Mouse (Mus musculus) frontal cortex, postnatal 25 days (tissue): Measurements from ENCODE around the gene Ccdc134.

Experiments
- DNase-seq, 2 experiments: peaks; one replicate each; pipeline ENCODE4 v3.0.0; 2022; ENCODE audit warnings: low spot score in 2 of 2

The Ccdc134 gene

DNA sequence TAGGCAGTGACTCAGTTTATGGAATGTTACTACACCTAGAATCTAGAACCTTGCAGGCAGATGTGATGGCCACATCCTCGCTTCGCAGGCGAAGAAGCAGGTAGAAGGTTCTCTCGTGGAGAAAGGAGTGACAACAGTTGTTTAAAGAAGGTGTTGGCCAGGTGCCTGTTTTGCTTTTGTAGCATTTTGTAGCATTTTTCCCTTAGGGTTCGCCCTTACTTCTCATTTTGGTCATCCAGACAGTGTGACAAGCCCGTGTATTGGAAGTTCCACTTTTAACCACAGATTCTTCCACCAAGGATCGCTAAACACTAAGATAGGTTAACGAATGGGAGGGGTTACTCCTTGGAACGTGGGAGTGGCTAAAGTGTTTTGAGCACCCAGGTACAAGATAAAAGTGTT, 20.8 kb downstream of the Ccdc134 start:
- no peak for DNase-seq

DNA sequence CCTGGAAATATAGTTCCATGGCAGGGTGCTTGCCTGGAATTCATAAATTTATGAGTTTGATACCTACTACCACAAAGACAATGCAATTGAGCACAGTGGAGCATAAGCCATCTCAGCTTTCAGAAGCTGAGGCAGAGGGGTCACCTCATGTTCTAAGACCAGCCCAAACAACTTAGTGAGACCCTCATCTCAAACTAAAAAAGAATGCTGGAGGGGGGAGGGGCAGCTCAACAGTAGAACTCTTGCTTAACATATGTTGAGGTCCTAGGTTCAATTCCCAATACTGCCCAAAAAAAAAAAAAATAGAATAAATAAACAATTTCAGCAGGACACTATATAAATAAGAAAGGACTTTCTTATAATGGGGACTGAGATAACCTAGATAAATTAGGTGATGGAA, 22.3 kb downstream of the Ccdc134 start:
- no peak for DNase-seq

DNA sequence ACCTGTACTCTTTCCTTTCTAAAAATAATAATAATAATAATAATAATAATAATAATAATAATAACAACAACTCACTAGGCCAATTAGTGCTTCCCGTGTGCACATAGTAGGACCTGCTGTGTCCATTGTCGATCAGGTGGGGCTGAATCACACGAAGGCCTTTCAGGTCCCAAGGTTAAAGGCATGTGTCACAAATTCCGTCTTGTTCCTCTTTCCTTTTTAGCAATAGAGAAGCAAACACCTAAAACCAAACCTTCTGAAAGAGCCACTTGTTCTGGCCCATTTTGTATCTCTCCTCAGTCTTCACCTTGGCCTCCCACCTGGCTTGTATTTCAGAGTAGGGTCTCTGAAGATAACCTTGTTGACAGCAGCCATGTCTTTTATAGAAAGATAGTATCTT, 23.5 kb downstream of the Ccdc134 start:
- no peak for DNase-seq

DNA sequence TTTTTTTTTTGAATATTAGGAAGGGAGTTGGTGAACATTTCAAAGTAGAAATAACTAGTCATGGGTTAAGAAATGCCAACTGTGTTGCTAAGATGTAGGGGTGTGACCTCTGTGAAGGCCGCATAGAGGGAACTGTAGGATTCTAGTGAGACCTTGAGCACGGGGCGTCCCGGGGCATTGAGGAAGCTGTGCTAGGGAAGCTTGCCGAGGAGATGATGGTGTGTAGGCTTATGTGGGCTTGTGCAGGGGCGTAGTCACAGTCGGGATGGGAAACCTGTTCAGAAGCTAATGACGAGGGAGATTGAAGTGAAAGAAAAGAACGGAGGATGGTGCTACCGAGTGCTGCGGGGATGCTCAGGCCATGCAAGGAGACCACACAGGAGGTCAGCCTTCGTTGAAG, 24.3 kb downstream of the Ccdc134 start:
- no peak for DNase-seq

DNA sequence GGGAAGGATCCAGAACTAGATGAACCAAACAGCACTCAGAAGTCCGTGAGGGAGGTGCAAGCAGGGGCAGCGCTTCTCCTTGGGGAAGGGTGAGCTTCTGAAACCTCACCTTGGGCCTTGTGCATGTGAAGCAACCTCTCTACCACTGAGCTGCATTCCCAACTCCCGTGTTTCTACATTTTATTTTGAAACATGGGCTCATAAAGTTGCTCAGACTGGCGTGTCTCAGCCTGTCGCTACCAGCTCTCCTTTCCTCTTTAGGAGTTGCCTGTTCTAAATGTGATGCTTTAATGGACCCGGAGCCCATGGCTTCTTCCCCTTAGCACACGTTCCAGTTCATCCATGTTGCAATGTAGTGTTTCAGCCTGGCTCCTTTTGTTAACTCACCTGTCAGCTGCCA, 24.7 kb downstream of the Ccdc134 start:
- no peak for DNase-seq

DNA sequence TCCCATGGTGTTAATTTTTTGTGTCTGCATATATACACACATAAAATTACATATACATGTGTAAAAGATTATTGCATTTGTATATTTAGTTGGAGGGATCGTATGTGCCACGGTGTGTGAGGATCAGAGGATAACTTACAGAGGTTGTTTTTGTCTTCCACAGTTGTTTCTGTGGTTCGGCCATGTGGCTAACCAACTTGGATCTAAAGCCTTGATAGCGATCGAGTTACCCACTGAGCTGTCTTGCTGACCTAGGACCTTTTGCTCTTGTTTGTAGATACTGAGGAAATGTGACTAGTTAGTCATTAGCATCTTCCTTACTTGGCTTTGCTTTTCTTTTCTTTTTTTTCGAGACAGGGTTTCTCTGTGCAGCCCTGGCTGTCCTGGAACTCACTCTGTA, 28.6 kb downstream of the Ccdc134 start:
- no peak for DNase-seq

DNA sequence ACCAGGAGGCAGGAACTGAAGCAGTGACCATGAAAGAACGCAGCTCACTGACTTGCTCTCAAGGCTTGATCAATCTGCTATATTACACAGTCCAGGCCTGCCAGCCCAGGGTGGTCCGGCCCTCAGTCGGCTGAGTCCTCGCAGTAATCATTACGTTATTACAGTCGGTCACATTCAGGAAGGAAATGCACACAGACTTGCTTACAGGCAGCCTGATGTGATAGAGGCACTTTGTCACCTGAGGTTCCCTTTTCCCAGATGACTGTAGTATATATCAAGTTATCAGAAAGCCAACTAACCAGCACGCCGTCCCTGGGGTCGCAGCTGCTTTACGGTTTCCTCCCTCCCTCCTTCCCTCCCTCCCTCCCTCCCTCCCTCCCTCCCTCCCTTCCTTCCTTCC, 29.2 kb downstream of the Ccdc134 start:
- no peak for DNase-seq

DNA sequence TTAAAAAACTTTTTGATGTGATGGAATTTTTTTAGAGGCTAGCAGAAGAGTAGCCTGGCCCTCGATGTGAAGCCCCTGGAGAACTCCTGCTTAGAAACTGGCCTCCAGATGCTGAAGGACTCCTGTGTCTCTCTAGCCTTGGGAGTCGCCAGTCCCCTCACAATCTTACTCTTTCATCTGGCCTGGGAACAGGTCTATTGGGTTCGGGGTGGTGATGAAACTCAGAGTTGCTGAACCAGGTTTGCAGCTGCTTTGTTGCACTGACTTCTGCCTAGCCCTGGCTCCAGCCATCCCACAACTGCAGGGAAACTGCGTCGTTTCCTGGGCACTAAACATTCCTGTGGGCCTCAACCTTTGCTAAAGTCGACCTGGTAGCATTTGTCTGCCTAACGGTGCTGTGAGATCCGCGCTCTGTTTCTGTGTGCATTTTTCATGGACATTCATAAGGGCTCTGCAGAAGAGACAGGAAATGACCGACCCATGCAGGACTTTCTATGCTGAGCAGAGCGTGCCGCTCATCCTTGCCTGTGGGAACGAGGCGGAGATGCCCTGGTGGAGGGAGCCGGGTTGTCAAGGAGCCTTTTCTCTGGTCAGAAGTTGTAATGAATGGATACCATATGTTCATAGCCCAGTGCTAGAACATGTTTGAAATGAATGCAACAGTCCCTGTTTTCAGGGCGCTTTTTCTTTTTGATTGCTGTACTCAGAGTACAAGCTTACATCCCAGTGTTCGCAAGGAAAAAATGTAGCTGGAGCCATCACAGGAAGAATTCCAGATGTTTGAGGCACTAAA, 30.7 kb downstream of the Ccdc134 start:
- DNase-seq, result no peak

DNA sequence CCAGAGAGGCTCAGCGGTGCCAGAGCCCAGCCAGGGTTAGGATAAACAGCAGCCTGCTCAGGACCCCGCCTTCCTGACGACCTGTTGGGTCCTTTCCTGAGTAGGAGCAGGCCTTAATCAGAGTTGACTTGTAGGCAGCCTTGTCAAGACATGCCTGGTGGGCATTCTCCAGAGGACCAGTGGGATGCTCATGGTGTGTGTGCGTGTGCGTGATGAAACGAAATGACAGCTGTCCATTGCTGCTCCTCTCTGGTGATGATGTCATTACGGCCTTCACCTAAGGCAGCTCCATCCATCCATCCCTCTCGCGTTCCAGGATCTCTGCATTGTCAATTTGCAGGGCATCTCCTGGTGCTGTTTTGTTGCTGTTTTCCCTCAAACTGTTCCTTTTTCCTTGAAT, 31.7 kb downstream of the Ccdc134 start:
- DNase-seq, result no peak

DNA sequence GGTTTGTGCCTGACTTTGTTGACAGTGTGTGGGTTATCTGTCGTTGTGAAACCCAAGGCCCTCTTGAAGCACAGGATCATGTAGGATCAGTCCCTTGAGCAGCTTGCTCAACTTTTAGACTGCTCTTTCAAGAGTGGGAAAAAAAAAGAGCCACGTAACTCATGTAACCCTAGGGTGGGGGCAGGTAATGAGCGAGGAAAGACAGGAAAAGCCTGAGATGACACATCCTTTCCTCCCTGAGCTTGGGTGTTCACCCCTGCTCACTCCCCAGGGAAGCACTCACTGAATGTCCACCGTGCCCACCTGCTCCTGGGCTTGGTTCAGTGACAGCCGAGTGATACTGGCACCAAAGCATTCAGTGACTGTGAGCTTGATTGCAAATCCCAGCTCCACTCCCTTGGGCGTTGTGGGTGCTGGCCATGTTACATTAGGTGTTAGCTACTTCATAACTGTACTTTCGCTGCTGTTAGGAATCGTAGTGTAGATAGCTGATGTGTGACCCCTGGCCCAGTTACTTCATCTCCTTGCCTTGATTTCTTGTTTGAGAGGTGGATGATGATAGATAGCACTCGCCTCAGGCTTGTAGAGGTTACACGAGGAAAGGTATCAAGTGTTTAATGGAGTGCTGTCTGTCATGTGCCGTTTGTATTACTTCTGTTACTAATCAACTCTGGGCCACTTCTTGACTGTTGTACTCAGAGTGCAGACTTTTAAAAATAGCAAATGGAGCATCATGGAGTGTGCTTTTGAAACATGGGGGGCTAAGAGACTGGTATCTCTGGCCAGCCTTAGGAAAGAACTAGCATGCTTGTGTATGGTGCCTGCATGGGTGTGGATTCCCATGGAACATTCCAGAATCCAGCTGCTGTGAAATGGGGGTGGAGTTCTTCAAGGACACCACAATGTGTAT, 33.3 kb downstream of the Ccdc134 start:
- no peak for DNase-seq

DNA sequence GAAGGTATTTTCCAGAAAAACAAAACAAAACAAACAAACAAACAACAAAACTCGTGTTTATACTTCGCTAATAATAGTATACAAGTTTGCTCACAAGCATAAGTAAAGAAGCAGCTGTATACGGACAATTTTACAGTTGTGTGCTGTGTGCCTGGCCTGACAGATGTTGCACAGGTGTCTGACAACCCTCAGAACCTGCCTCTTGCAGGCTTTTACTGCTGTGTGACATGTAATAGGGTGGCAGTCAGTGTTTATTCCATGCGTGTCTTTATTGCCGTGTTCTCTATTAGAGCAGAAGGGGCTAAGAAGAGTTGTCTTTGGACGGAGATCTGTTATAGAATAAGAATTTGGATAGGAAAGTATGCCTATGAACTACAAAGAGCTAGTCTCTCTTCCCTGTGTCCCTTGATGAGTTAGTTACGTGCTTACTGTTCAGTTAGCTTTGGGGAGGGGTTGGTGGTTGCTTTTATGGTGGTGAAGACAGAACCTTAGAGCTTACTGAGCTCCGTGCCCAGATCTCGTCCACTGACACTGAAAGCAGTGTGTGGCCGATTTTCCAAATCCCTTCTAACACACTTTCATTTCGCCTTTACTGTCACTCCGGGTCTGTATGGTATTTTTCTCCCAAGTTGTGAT, 34.4 kb downstream of the Ccdc134 start:
- DNase-seq, result no peak

DNA sequence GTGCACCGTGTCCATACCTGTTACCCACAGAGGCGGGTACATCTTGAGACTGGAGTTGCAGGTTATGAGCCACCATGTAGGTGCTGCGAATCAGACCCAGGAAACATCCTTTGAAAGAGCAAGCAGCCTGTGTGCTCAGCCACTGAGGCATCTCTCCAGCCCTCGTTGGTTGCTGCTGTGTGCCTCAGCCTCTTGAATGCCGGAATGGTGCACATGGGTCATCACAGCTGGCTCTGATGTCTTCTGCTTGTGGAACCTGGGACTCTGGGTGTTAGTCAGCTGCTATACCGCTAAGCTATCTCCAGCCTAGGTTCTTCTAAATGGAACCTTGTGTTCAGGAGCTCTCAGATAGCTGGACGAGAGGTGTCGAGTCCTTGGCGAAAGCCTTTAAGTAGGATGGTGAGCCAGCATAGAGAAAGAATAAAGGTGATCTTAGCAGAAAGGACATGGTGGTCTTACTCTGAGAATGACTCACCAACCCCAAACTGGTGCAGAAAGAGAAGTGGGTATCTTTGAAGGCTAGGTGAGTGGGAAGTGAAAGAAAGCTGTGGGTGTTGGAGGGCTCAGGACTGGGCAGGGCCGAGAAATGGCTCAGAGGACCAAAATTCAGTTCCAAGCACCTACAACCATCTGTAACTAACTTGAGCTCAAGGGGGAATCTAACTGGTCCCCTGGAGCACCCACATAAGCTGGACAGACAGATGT, 35.8 kb downstream of the Ccdc134 start:
- no peak for DNase-seq

DNA sequence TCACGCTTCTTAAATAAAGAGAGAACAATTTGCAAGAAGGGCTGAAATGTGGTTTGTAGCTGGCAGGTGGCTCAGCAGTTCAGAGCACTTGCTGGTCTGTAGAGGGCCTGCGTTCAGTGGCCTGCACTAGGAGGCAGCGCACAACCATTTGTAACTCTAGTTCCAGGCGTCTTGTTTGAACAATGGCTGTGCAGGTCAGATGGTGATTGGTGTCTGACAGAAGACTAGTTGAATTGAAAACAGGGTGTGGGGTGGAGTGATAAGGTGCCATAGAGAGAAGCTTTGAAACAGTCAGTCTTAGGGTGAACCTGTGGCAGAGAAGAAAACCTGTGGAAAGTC, 36.3 kb downstream of the Ccdc134 start:
- DNase-seq, result no peak

DNA sequence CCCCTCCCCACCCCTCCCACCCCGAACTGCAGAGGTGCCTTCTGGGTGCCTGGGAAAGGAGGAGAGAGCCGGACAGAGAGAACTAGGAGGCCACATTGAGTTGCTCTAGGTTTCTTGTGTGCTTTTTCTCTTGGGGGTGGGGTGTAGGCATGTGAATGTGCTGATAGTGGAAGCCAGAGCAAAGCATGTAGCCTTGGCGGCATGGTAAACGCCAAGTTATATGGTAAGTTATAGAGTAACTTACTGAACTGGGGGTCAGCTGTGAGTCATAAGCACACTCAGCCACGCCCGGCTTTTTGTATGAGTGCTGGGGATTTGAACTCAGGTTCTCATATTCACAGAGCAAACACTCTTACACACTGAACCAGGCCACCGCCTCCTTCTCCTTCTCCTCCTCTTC, 36.8 kb downstream of the Ccdc134 start:
- no peak for DNase-seq

DNA sequence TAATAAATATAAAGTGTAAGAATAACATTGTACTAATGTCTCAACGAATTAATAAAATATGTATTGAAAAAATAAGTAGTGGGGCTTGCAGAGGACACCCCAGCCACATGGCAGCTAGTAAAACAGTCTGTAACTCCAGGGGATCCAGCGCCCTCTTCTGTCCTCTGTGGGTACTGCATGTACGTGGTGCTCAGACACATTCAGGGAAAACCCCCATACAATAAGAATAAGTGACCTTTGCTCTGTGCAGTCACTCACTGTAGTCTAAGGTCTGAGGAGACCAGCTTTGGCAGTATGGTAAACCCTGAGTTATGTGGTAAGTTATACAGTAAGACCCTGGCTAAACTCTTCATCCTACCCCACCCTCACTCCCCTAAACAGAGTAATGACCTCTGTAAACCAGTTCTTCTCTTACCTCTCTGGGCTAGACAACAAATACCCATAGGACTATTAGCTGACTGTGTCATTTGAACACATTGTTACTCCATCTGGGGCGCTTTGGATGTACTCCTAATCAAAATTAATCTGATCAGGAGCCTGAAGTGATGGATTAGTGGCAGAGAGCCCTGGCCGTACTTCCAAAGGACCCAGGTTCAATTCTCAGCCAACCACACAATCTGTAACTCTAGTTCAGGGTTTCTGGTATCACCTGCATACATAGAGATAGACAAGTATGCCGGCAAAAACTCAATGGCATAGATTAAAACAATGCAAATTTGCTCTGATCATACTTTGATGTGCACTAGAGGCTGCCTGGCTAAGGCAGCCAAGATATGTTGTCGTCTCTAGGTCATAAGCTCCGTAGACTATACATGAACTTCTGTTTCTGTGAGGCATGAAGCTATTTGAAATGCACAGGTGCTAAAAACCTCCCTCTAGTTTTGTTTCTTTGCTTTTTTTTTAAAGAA, 37.9 kb downstream of the Ccdc134 start:
- DNase-seq, result peak; percentile 78 to 83

DNA sequence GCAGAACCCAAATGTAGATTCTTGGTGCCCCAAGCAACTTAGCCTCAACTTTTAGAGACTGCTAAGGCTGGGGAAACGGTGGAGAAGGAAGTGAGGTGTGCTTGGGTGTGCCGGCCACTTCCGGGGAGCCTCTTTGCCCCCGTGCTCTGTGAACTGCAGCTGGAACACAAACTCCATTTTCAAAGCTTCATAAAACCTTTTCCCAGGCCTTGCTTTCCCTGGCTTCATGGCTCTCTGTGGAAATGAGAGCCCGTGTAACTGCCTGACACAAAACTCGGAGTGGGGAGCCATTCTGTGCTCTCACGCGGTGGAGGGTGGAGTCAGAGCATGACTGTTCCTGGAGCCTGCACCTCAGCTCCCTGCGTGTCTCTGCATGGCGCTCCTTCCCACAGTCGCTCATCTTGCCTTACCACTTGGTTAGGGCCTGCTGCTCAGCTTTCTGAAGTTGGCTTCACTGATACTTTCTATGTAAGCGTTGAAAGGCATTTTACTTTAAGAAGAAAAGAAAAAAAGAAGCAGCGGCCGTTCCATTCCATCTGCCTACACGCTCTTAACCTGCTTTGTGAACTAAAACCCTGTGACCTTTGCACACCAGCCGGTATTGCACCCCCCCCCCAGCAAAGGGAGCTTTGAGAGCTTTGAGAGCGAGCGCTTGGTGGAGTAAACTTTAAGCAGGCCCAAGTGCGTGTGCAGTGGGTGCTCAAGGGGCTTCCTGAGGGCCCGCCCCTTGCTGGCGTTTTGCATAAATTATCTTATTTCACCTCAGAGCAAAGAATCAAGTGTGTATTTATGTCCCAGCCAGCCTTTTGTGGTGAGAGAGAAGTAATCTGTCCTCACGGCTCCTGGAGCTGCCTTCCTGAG, 38.7 kb downstream of the Ccdc134 start:
- DNase-seq, result no peak

DNA sequence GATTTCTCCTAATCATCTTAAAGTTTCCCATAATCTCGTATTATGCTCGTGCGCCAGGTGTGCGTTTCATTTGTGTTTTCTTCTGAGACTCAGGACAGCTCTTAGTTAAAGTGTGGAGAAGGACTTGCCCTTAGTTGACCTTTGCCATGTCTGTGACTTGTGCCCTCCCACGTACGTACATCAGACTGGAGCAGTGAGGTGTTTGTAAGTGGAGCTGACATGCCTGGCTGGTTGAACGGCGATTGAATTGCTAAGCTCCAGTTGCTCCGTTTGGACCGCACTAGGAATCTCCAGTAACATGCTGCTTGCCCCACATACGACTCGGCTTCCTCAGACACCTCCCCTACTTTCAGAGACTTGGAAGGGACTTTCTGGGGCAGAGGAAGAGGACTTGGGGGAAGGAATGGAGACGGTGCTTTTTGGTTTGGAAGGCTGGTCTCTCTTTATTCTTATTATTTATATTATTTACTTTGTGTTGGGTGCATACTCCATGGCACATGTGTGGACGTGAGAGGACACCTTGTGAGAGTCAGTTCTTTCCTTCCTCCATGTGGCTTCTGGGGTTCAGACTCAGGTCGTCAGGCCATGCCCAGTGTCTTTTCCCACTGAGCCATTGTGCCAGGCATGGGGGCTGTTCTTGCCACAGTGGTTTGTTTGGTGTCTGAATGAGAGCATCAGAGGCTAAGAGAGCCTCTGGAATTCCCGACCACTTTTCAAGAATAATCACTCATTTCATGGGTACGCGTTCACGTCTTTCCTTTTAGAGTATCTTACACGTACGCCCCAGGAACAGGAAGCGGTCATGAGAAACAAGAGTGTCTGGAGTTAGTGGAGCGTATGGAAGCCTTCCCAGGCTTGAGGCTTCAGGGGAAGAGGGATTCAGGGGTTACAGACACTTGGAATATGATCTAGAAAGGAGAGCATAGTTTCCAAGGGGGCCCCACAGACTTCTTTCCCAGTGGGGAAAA, 39.8 kb downstream of the Ccdc134 start:
- no peak for DNase-seq

DNA sequence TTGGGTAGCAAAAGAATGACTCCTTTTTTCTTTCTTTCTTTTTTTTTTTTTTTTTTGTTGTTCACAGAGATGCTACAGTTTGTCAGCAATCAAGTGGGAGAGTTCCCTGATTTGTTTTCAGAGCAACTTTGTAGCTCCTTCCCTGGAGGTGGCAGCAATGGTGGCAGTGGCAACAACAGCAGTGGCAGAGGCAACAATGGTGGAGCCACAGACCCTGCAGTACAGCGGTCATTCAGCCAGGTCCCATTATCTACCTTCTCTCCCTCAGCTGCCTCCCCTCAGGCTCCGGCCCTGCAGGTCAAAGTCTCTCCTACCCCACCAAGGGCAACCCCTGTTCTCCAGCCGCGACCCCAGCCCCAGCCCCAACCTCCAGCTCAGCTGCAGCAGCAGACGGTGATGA, 41.9 kb downstream of the Ccdc134 start:
- no peak for DNase-seq
